Mouse (Mus musculus) hindbrain, postnatal 0 days (tissue): ENCODE measurements around the gene Selenof. TPM values are rescaled to one million over a fixed set of nuclear protein-coding genes. Genes with fewer than 3 reads are reported as not detected.

Experiments used
- ATAC-seq: fragments of 200-750 bp; cut with Nextera tagmentation; 2 replicates; pipeline ENCODE4 v1.8.0; 2017; ENCODE audit warnings: mild to moderate bottlenecking, moderate TSS enrichment, moderate library complexity
- DNase-seq: peaks from one replicate; pipeline ENCODE4 v3.0.0-alpha.2; 2015; ENCODE audit warnings: low spot score
- H3K27ac ChIP-seq: fragments of 300-500 bp; sonication (generic); 2 replicates; pipeline ENCODE4 v1.5.1; 2014; ENCODE audit warnings: mild to moderate bottlenecking
- H3K27me3 ChIP-seq: fragments of 300-500 bp; sonication (generic); 2 replicates; pipeline ENCODE4 v1.6.1; 2014; ENCODE audit warnings: low read length, mixed read lengths; ENCODE audit not compliant: insufficient read depth
- H3K36me3 ChIP-seq: fragments of 300-500 bp; sonication (generic); 2 replicates; pipeline ENCODE4 v1.6.1; 2014; ENCODE audit warnings: low read length, mixed read lengths; ENCODE audit not compliant: insufficient read depth
- H3K4me1 ChIP-seq: fragments of 300-500 bp; sonication (generic); 2 replicates; pipeline ENCODE4 v1.6.1; 2014; ENCODE audit warnings: antibody characterized with exemption, low read length, mixed read lengths; ENCODE audit not compliant: insufficient read depth
- H3K4me2 ChIP-seq: fragments of 300-500 bp; sonication (generic); 2 replicates; pipeline ENCODE4 v1.6.1; 2014; ENCODE audit warnings: low read depth, mild to moderate bottlenecking, low read length, moderate library complexity, mixed read lengths
- H3K4me3 ChIP-seq: fragments of 300-500 bp; sonication (generic); 2 replicates; pipeline ENCODE4 v1.5.1; 2014; ENCODE audit warnings: low read length
- H3K9ac ChIP-seq: fragments of 300-500 bp; sonication (generic); replicated peaks from 2 replicates; pipeline ENCODE4 v1.6.1; 2014; ENCODE audit warnings: mild to moderate bottlenecking, low read length, moderate library complexity, mixed read lengths
- H3K9me3 ChIP-seq: fragments of 300-500 bp; sonication (generic); 2 replicates; pipeline ENCODE4 v1.6.1; 2016; ENCODE audit warnings: low read length, mixed read lengths
- CTCF ChIP-seq: IDR thresholded peaks from 2 replicates; pipeline ENCODE4 v1.5.1; 2016; ENCODE audit warnings: antibody characterized with exemption, control low read depth, low read depth
- WGBS: fragments of 180-500 bp; shearing (Covaris S2); extraction: QIAGEN DNeasy Blood & Tissue Kit; methylation state at CpG from one replicate; pipeline ENCODE4 v1.1.7; 2014; 5-methylcytosine and 5-hydroxymethylcytosine counted together
- polyA plus RNA-seq: library from polyadenylated mRNA; unstranded; fragments of >200 nt; fragmentation: Nextera tagmentation; extraction: Ambion mirVana; gene quantifications from 2 replicates; pipeline ENCODE4 v1.2.1, GENCODE M21; 2015
- total RNA-seq: library from RNA; depleted of rRNA; stranded (reverse); fragments of >200 nt; gene quantifications from 2 replicates; pipeline ENCODE4 v1.2.3, GENCODE M21; 2014

Selenof gene
- total and polyA plus RNA-seq, 2 experiments from 2014 or later: 210 to 686 TPM

DNA sequence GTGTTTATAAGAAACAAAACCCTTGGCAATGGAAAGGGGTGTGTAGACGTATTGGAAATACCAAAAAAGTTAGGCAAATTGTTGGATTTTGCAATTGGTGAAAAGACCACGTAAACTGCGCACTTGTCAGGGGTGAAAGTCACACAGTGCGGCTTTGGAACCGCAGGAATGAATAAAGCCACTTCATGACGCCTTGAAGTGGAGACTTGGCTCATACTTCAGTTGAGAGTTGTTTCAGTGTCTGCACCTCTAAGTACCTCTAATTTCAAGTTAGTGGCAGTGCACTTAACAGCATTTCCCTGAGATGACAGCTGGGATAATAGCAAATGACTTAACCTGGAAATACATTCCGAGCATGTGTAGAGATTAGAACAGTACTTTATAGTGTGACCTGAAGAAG is 4.2 kb downstream of the Selenof start:
- Histone ChIP-seq H3K27ac (no peak overlapping the region), H3K9me3 (no peaks in the 10 kb centered on the region), H3K4me2 (no peak overlapping the region), H3K4me1 (peaks cover 11% of the 10 kb centered on the region), H3K9ac (no peak overlapping the region), H3K27me3 (no peaks in the 10 kb centered on the region), H3K4me3 (no peak overlapping the region), H3K36me3 (peaks cover 12% of the 10 kb centered on the region; the same call in 1 of the 2 replicates)
- 89% methylated on average over 7 of the region's 7 CpGs for WGBS
- DNase-seq (no peak), ATAC-seq (no peak)
- TF ChIP-seq CTCF: no peak

DNA sequence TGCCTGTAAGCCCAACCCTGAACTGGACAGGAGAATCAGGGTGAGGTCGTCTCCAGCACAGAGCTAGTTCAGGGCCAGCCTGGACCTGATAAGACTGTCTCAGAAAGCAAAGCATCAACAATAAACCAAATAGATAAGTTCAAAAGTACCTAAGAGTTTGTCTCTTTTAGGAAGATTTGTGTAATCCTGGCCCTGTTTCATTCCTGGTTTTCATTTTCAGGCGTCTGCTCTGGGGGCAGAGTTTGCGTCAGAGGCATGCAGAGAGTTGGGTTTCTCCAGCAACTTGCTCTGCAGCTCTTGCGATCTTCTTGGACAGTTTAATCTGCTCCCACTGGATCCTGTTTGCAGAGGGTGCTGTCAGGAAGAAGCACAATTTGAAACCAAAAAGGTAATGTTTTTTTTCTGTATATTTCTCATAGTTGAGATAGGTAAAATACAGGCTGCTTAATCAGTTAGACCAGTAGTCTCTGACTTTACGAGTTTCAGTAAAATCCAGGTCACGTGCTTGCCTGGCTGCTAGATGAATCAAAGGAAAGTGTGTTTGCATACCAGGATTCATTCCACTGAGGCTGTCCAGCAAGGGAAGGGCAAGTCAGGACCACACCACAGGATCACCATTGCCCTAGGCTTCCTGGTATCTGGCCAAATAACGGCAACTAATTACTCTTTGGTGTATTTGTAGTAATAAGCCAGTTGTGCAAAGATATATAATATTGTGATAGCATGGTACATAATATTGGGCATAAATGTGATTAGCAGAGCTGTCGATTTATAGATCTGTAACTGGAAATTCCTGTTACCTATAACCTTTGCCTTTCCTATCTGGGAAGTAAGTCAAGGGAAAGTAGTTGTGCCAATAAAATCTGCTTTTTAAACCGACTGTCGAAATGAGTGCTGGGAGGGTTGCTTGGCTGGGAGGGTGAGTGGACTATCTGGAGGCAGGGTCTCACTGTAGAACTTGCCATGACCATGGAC is 7.5 kb downstream of the Selenof start:
- Histone ChIP-seq H3K9me3 (no peaks in the 10 kb centered on the region), H3K9ac (no peak overlapping the region), H3K4me2 (no peak overlapping the region), H3K4me3 (no peak overlapping the region), H3K27ac (no peak overlapping the region), H3K36me3 (peaks cover 12% of the 10 kb centered on the region; the same call in 1 of the 2 replicates), H3K4me1 (peaks cover 3% of the 10 kb centered on the region; the same call in 1 of the 2 replicates), H3K27me3 (no peaks in the 10 kb centered on the region)
- WGBS: 87% methylated on average over 10 of the region's 10 CpGs
- no peak for TF ChIP-seq CTCF
- no peak for ATAC-seq
- DNase-seq: no peak

DNA sequence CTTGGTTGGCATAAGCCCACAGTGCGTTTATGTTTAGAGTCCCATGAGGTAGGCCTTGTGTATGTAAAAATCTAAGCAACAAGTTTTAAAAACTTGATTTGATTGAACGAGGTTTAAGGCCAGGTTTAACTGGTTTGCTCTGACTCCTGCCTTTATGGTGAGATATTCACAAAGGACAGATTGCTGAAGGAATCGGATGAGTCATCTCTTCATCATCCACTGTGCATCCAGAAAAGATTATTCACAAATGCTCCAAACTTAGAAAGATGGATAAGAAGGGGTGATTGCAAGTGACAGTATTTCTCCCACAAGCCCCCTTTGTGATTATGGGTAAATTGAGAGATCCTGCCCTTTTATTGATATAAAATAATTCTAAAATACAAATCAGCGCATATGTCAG is 8.8 kb downstream of the Selenof start:
- no peaks in the 10 kb centered on the region for H3K27me3 ChIP-seq
- H3K27ac ChIP-seq: no peak overlapping the region
- ATAC-seq (no peak), DNase-seq (no peak)
- no peaks in the 10 kb centered on the region for H3K4me1 ChIP-seq
- no peak overlapping the region for H3K4me3 ChIP-seq
- TF ChIP-seq CTCF: no peak
- WGBS: 96% methylated on average over 4 of the region's 4 CpGs
- no peak overlapping the region for H3K9ac ChIP-seq
- no peak overlapping the region for H3K4me2 ChIP-seq
- no peaks in the 10 kb centered on the region for H3K9me3 ChIP-seq
- H3K36me3 ChIP-seq: peaks cover 8% of the 10 kb centered on the region; the same call in 1 of the 2 replicates

DNA sequence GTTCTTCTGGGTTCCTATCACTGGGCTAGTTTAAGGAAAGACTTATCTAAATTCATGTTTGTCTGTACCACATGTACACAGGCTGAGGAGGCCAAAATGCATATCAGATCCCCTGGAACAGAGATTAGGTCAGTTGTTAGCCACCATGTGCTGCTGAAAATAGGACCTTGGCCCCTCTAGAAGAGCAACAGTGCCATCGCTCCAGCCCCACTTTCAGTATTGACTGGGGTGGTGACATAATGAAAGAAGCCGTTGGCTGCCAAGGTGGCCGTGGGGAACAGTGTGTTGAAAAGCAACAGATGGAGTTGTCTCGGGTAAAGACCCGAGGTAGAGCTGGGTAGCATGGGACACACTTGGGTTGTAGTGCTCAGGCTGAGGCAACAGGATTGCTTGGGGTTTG is 9.7 kb downstream of the Selenof start:
- H3K36me3 ChIP-seq: peaks cover 8% of the 10 kb centered on the region; the same call in 1 of the 2 replicates
- ATAC-seq (no peak), DNase-seq (no peak)
- H3K4me2 ChIP-seq: no peak overlapping the region
- H3K9ac ChIP-seq: no peak overlapping the region
- no peaks in the 10 kb centered on the region for H3K9me3 ChIP-seq
- no peak for TF ChIP-seq CTCF
- WGBS: 63% methylated on average over 5 of the region's 5 CpGs
- H3K4me1 ChIP-seq: no peaks in the 10 kb centered on the region
- no peaks in the 10 kb centered on the region for H3K27me3 ChIP-seq
- no peak overlapping the region for H3K27ac ChIP-seq
- no peak overlapping the region for H3K4me3 ChIP-seq

DNA sequence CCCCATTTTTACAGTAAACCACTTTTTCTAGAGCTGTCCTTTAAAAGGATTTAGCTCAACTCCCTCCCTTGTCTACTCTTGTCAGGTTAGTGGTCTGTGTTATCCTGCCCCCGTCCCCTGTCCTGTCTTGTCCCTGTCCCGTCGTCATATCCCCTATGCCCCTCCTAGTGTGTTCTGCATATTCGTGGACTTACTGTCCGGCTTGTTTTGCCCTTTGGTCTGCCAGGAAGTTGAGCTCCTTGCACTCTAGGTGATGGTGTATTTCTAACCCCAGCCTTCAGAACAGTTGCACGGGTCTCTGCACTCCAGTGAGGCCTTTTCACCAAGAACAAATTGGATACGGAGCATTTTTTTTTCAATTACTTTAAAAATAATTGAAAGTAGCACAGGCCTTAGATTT is 10.2 kb downstream of the Selenof start:
- no peak for TF ChIP-seq CTCF
- no peak overlapping the region for H3K27ac ChIP-seq
- H3K4me2 ChIP-seq: no peak overlapping the region
- no peak overlapping the region for H3K4me3 ChIP-seq
- ATAC-seq (no peak), DNase-seq (no peak)
- peaks cover 8% of the 10 kb centered on the region; the same call in 1 of the 2 replicates for H3K36me3 ChIP-seq
- no peaks in the 10 kb centered on the region for H3K4me1 ChIP-seq
- no peaks in the 10 kb centered on the region for H3K27me3 ChIP-seq
- no peak overlapping the region for H3K9ac ChIP-seq
- H3K9me3 ChIP-seq: no peaks in the 10 kb centered on the region
- 89% methylated on average over 7 of the region's 7 CpGs for WGBS

DNA sequence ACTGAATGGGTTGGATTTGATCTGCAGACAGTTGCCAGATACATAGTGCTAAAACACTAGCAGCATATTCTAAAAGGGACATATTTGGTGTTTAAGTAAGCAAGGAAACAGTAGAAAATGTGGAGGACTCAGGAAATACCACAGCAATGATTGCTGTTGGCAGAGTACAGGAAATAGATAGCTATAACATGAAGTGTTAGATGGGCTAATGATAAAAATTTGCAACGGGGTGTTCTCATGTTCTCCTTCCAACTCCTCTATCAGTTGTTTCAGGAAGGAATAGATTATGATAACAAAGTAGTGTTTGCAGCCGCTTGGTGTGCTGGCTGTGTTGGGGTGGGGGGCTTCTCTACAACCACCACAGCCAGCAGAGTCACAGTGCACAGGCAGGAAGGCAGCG is 11.7 kb downstream of the Selenof start:
- WGBS: 92% methylated on average over 3 of the region's 3 CpGs
- no peaks in the 10 kb centered on the region for H3K27me3 ChIP-seq
- no peak for ATAC-seq
- H3K9ac ChIP-seq: no peak overlapping the region
- no peaks in the 10 kb centered on the region for H3K9me3 ChIP-seq
- no peak overlapping the region for H3K4me2 ChIP-seq
- no peak for TF ChIP-seq CTCF
- DNase-seq: no peak
- H3K4me1 ChIP-seq: no peaks in the 10 kb centered on the region
- H3K36me3 ChIP-seq: peaks cover 8% of the 10 kb centered on the region; the same call in 1 of the 2 replicates
- H3K4me3 ChIP-seq: no peak overlapping the region
- no peak overlapping the region for H3K27ac ChIP-seq

DNA sequence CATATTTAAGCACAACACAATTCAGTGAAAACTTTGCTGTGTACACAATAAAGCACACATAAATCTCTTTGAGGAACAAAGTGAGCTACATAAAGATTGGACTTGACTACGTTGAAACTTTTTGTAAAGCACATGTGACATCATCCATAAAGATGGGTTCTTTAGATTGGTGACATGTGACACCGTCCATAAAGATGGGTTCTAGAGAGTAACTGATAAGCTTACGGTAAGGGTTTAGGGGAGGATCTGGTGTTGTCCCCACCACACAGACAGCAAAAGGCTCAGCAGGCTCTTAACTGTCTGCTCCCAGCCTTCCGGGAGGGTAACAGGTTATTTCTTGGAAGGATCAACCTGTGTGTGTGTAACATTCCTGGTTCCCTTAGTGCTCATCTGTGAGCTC is 12.2 kb downstream of the Selenof start:
- Histone ChIP-seq H3K36me3 (peaks cover 8% of the 10 kb centered on the region; the same call in 1 of the 2 replicates), H3K4me1 (no peaks in the 10 kb centered on the region), H3K9ac (no peak overlapping the region)

More for the DNA sequence above, 12.2 kb downstream of the Selenof start:
- DNase-seq: no peak
- no peak for ATAC-seq
- no peak for TF ChIP-seq CTCF
- Histone ChIP-seq H3K9me3 (no peaks in the 10 kb centered on the region), H3K4me3 (no peak overlapping the region), H3K4me2 (no peak overlapping the region), H3K27me3 (no peaks in the 10 kb centered on the region), H3K27ac (no peak overlapping the region)
- 93% methylated on average over 4 of the region's 4 CpGs for WGBS
